Mouse (Mus musculus): Measurements from ENCODE around the gene 1700080E11Rik. TPM values are rescaled to one million over a fixed set of nuclear protein-coding genes. Genes with fewer than 3 reads are reported as not detected.

The 1700080E11Rik gene
- polyA plus RNA-seq, 1 experiment from 2014 or later = not detected

DNA sequence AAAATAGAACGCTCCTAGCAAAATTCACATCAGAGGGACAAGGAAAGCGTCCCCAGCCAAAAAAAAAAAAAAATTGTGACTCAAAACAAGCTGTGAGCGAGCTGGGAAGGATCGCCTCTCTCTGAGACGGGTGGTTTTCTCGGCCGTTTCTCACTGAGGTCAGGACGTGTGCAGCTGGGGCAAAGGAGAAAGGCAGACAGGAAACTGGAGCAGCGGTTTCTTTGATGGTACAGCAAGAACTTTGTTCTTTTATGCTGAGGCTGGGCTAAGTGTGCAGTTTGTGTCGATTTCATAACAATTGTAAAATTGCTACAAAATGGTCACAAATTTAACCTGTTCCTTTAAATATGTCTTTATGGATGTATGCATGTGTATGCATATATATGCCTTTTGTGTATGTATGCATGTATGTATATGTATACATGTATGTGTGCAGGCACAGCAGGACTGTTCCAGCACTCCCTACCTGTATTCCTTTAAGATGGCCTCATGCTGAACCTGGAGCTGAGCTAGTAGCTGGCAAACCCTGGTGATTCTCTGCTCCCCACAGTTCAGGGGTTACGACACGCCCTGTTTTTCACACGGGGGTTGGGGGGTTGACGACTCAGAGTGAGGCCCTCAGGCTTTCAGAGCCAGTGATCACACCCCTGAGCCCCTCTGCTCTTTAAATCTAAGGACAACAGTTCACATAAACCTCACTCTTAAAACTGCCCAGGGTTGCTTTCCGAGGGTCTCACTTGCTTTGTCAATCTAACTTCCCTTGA lies 43.9 kb downstream of the 1700080E11Rik start:
- ATAC-seq (ENCODE audit: insufficient number of reproducible peaks, insufficient read depth, low FRiP score, low TSS enrichment, low read depth) = no peak
- H3K4me2 ChIP-seq = no peak overlapping the region
- H3K9ac ChIP-seq = no peak overlapping the region
- no peaks in the 10 kb centered on the region for H3K4me1 ChIP-seq
- no peak overlapping the region for H3K4me3 ChIP-seq
- no peaks in the 10 kb centered on the region for H3K9me3 ChIP-seq
- H3K27me3 ChIP-seq = no peaks in the 10 kb centered on the region
- no peak overlapping the region for H3K27ac ChIP-seq
- WGBS = 38% methylated on average over 15 of the region's 15 CpGs
- H3K36me3 ChIP-seq = no peaks in the 10 kb centered on the region

Other genes starting within 250 kb of the 1700080E11Rik start
- 95.3 and 112 TPM in 2 replicates for gene Mrpl3, start 91.9 kb downstream of the 1700080E11Rik start, polyA plus RNA-seq (2015; fragmentation: Nextera tagmentation; extraction: Ambion mirVana)
- 11.3 TPM in 2 replicates for gene Nudt16, start 13.3 kb downstream of the 1700080E11Rik start, polyA plus RNA-seq (2015; fragmentation: Nextera tagmentation; extraction: Ambion mirVana)

Data from embryonic facial prominence, embryonic 13.5 days (tissue).